Mouse (Mus musculus) hindbrain, embryonic 16.5 days (tissue): ENCODE data around the gene Unc79. TPM values are rescaled to one million over a fixed set of nuclear protein-coding genes. Genes with fewer than 3 reads are reported as not detected.

Source experiments
- ATAC-seq: fragments of 200-750 bp; cut with Nextera tagmentation; 2 replicates; pipeline ENCODE4 v1.8.0; 2017; ENCODE audit warnings: moderate TSS enrichment, moderate library complexity
- H3K27ac ChIP-seq: fragments of 300-500 bp; sonication (generic); 2 replicates; pipeline ENCODE4 v1.5.1; 2014; ENCODE audit warnings: low read depth, mild to moderate bottlenecking, control low read depth, low read length, moderate library complexity
- H3K27me3 ChIP-seq: fragments of 300-500 bp; sonication (generic); replicated peaks from 2 replicates; pipeline ENCODE4 v1.6.1; 2014; ENCODE audit warnings: low read length; ENCODE audit not compliant: control insufficient read depth, insufficient read depth
- H3K36me3 ChIP-seq: fragments of 300-500 bp; sonication (generic); 2 replicates; pipeline ENCODE4 v1.6.1; 2014; ENCODE audit warnings: mild to moderate bottlenecking, low read length, moderate library complexity, mixed read lengths; ENCODE audit not compliant: control insufficient read depth, insufficient read depth
- H3K4me1 ChIP-seq: fragments of 300-500 bp; sonication (generic); 2 replicates; pipeline ENCODE4 v1.6.1; 2014; ENCODE audit warnings: low read depth, low read length; ENCODE audit not compliant: control insufficient read depth, insufficient read depth
- H3K4me2 ChIP-seq: fragments of 300-500 bp; sonication (generic); 2 replicates; pipeline ENCODE4 v1.6.1; 2014; ENCODE audit warnings: mild to moderate bottlenecking, low read length, control low read depth, moderate library complexity
- H3K4me3 ChIP-seq: fragments of 300-500 bp; sonication (generic); 2 replicates; pipeline ENCODE4 v1.5.1; 2014; ENCODE audit warnings: mild to moderate bottlenecking, low read length, control low read depth, moderate library complexity
- H3K9ac ChIP-seq: fragments of 300-500 bp; sonication (generic); 2 replicates; pipeline ENCODE4 v1.6.1; 2014; ENCODE audit warnings: low read depth, mild to moderate bottlenecking, control low read depth, low read length, moderate library complexity
- H3K9me3 ChIP-seq: fragments of 300-500 bp; sonication (generic); 2 replicates; pipeline ENCODE4 v1.6.1; 2014; ENCODE audit warnings: mild to moderate bottlenecking, low read length, moderate library complexity; ENCODE audit not compliant: control insufficient read depth
- WGBS: fragments of 180-500 bp; shearing (Covaris S2); extraction: QIAGEN DNeasy Blood & Tissue Kit; methylation state at CpG from one replicate; pipeline ENCODE4 v1.1.7; 2014; 5-methylcytosine and 5-hydroxymethylcytosine counted together
- polyA plus RNA-seq: library from polyadenylated mRNA; unstranded; fragments of >200 nt; fragmentation: Nextera tagmentation; extraction: Ambion mirVana; gene quantifications from 2 replicates; pipeline ENCODE4 v1.2.1, GENCODE M21; 2015

Gene Unc79
- polyA plus RNA-seq, 1 experiment from 2014 or later = 6.2 TPM

DNA sequence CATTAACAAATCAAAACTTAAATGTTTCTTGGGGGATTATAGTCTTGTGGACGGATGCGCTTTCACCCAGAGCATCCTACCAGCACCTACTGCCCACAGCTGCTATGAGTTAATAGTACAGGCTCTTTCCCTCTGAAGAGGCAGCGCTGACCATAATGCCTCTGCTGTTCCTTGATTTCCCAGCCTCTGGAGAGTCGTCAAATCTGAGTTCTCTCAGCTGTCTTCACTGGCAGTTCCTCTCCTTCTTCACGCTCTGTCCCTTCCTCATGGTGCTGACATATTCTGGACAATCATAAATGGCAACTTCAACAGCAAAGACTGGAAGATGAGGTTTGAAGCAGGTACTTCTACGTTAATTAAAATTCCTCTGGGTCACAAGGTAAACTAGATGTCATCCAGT is 143.2 kb downstream of the Unc79 start:
- Histone ChIP-seq H3K4me1 (no peaks in the 10 kb centered on the region), H3K9me3 (no peaks in the 10 kb centered on the region), H3K36me3 (peaks cover 11% of the 10 kb centered on the region), H3K27me3 (no peaks in the 10 kb centered on the region), H3K4me2 (no peak overlapping the region), H3K27ac (no peak overlapping the region), H3K4me3 (no peak overlapping the region), H3K9ac (no peak overlapping the region)
- ATAC-seq = no peak
- 87% methylated on average over 6 of the region's 6 CpGs for WGBS

DNA sequence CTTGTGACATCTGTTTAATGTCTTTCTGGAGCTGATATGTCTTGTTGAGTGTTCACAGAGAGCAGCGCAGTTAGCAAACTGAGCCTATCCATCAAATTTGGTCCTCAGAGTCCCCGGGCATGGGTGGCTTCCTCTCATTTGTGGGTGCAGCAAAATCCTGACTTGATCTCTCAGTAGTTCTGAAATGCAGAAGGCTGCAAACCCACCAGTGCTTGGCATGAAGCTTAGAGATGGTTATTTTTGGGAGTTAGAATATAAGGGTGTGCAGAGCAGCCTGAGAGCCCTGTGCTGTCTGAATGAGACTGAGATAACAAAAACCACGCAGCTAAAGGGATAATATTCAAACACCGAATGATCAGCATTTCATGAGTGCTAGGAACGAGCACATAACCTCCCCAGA is 146.5 kb downstream of the Unc79 start:
- 87% methylated on average over 5 of the region's 5 CpGs for WGBS
- Histone ChIP-seq H3K4me1 (no peaks in the 10 kb centered on the region), H3K36me3 (peaks cover 9% of the 10 kb centered on the region), H3K27ac (no peak overlapping the region), H3K9ac (no peak overlapping the region), H3K9me3 (no peaks in the 10 kb centered on the region), H3K4me3 (no peak overlapping the region), H3K27me3 (no peaks in the 10 kb centered on the region), H3K4me2 (no peak overlapping the region)
- no peak for ATAC-seq

DNA sequence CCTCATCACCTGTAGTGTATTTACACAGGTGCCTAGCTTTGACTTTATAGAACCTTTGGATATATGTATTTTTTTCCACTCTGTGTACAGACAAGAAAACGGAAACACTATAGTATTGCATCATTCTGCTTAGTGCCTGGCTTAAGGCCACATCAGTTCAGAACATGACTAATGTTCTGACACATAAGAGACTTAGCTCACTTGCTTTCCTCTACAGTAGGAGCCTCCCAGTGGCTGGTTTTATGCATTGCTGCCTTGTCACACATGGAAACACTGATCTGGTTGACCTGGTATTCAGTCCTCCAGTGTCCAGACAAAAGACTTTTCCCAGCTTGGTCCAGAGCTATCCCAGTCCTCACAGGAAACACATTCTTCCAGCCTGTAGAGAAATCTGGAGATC is 150.5 kb downstream of the Unc79 start:
- no peak overlapping the region for H3K9ac ChIP-seq
- H3K4me2 ChIP-seq = no peak overlapping the region
- 78% methylated on average over 1 of the region's 1 CpGs for WGBS
- no peaks in the 10 kb centered on the region for H3K9me3 ChIP-seq
- no peaks in the 10 kb centered on the region for H3K27me3 ChIP-seq
- no peak overlapping the region for H3K4me3 ChIP-seq
- no peak for ATAC-seq
- H3K4me1 ChIP-seq = no peaks in the 10 kb centered on the region
- peaks cover 8% of the 10 kb centered on the region for H3K36me3 ChIP-seq
- no peak overlapping the region for H3K27ac ChIP-seq

DNA sequence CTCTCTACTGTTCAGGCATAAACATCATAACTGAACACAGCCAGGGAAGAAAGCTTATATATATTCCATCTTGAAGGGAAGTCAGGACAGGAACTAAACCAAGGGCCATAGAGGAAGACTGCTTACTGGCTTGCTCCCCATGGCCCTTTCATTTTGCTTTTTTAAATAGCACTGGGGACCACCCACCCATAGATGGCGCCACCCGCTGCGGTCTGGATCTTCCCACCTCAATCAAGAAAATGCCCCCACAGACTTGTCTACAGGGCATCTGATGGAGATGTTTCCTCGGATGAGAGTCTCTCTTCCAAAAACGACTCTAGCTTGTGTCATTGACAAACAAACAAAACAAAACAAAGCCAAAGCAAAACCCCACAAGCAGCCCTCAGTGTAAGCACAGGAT is 151.4 kb downstream of the Unc79 start:
- H3K27me3 ChIP-seq = no peaks in the 10 kb centered on the region
- no peak for ATAC-seq
- no peak overlapping the region for H3K27ac ChIP-seq
- no peak overlapping the region for H3K4me3 ChIP-seq
- peaks cover 9% of the 10 kb centered on the region for H3K36me3 ChIP-seq
- no peaks in the 10 kb centered on the region for H3K9me3 ChIP-seq
- WGBS = 54% methylated on average over 5 of the region's 5 CpGs
- H3K4me2 ChIP-seq = no peak overlapping the region
- no peaks in the 10 kb centered on the region for H3K4me1 ChIP-seq
- no peak overlapping the region for H3K9ac ChIP-seq

DNA sequence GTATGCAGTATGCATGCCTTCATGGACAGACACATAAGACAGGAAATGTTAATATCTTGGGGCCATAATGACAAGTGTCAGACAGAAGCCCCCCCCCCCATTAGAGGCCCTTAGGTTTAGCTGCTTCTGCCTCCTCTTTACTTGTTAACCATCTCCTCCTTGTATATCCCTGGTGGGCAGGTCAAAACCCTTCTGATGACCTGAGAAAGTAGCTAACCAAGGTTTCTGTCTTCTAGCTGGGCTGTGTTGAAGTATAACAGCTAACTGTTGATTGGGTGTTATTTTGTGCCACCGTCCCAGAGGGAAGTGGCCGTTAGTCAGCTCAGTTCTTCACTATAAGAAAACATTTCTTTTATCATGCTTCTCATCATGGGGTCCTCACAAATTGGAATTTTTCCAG is 154.4 kb downstream of the Unc79 start:
- Histone ChIP-seq H3K4me2 (no peak overlapping the region), H3K9ac (no peak overlapping the region), H3K27ac (no peak overlapping the region), H3K36me3 (peaks cover 11% of the 10 kb centered on the region), H3K4me1 (no peaks in the 10 kb centered on the region), H3K4me3 (no peak overlapping the region), H3K27me3 (no peaks in the 10 kb centered on the region), H3K9me3 (no peaks in the 10 kb centered on the region)
- WGBS = 67% methylated on average over 2 of the region's 2 CpGs
- no peak for ATAC-seq

DNA sequence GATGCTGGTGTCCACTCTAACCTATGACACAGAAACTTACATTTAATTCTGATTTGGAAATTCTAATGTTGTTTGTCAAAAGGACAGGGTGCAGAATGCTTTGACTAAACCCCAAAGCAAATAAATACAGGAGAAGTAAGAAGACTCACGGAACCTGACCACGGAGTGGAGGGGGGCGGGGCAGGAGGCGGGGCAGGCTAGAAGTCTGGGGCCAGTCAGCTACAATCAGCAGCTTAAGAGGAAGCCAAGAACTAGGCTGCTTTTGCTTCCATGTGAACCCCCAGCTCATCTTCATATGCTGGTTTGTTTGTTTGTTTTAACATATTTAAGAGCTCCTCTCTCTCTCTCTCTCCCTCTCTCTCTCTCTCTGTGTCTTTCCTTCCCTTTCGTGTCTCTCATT is 154.9 kb downstream of the Unc79 start:
- 25% methylated on average over 5 of the region's 5 CpGs for WGBS
- Histone ChIP-seq H3K4me3 (no peak overlapping the region), H3K9ac (no peak overlapping the region), H3K9me3 (no peaks in the 10 kb centered on the region), H3K27ac (no peak overlapping the region), H3K4me1 (no peaks in the 10 kb centered on the region), H3K36me3 (peaks cover 16% of the 10 kb centered on the region), H3K27me3 (no peaks in the 10 kb centered on the region), H3K4me2 (no peak overlapping the region)
- no peak for ATAC-seq

DNA sequence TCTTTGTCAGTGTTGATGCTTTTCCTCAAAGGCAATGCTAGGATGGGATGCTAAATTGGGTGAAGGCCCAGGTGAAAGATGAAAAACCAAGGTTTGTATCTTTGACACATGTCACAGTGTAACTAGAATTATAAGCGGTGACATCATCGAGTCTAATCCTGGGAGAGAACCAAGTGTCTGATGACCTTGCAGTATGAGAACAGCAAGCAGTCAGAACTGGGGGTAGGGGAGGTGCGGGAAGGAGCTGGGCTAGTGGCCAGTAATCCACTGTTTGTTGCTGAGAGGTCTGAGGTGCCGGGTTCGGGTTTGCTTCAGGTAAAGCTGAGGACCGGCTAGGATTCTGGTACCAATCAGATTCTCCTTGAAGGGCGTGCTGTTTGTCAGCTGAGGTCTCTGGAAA is 160.6 kb downstream of the Unc79 start:
- peaks cover 27% of the 10 kb centered on the region for H3K36me3 ChIP-seq
- H3K9ac ChIP-seq = no peak overlapping the region
- no peaks in the 10 kb centered on the region for H3K9me3 ChIP-seq
- no peaks in the 10 kb centered on the region for H3K27me3 ChIP-seq
- no peaks in the 10 kb centered on the region for H3K4me1 ChIP-seq
- WGBS = 89% methylated on average over 7 of the region's 7 CpGs
- H3K27ac ChIP-seq = no peak overlapping the region
- H3K4me3 ChIP-seq = no peak overlapping the region
- H3K4me2 ChIP-seq = no peak overlapping the region
- no peak for ATAC-seq

DNA sequence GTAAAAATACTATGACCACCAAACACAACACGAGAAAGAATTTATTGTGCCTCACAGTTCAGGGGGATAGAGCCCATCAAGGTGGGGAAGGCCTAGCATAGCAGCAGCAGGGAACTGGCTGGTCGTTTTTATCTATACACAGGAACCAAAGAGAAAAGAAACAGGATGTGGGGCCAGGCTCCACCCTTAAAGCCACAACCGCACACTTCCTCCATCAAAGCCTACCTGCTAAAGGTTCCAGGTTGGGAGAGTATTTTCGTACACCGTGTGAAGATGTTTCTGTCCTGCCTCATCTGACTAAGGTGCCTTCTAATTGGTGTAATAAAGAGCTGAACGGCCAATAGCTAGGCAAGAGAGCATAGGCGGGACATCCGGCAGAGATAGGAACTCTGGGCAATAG is 168.0 kb downstream of the Unc79 start:
- Histone ChIP-seq H3K4me1 (no peaks in the 10 kb centered on the region), H3K4me3 (no peak overlapping the region), H3K36me3 (peaks cover 9% of the 10 kb centered on the region), H3K27ac (no peak overlapping the region), H3K9me3 (no peaks in the 10 kb centered on the region), H3K9ac (no peak overlapping the region), H3K4me2 (no peak overlapping the region), H3K27me3 (no peaks in the 10 kb centered on the region)
- whole genome bisulfite sequencing = 90% methylated on average over 8 of the region's 8 CpGs
- no peak for ATAC-seq

DNA sequence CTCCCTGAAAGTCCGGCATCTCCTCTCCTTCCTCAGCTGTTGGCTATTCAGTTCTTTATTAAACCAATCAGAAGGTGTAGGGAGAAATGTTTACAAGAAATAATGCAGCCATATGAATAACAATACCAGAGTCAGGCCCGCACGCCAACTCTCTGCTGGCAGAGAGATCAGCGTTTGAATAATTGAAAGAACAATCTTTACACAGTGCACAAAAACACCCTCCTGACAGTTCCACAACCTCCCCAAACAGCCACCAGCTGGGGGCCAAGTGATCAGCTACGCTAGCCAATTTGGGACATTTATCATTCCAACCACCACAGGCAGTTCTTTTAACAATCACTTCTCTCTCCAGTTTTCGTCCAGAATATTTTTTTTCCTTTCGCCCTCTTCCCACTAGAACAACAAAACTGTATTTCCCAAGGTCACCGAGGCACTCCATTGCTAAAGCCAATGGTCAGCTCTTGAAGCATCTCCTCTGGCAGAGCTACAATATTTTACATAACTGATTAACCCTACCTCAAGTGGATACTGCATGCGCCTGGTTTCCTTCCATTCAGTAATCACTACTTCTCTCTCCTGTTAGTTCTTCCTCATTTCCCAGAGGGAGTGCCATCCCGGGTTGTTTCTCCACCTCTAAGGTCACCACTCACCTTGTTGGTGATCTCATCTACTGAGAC is 169.0 kb downstream of the Unc79 start:
- 50% methylated on average over 10 of the region's 10 CpGs for WGBS
- Histone ChIP-seq H3K9ac (no peak overlapping the region), H3K4me2 (no peak overlapping the region), H3K9me3 (no peaks in the 10 kb centered on the region), H3K4me1 (no peaks in the 10 kb centered on the region), H3K27ac (no peak overlapping the region), H3K36me3 (peaks cover 11% of the 10 kb centered on the region), H3K27me3 (no peaks in the 10 kb centered on the region), H3K4me3 (no peak overlapping the region)
- ATAC-seq = 0 out of 2 replicates have a peak, but pooled peaks have one; percentile 56

DNA sequence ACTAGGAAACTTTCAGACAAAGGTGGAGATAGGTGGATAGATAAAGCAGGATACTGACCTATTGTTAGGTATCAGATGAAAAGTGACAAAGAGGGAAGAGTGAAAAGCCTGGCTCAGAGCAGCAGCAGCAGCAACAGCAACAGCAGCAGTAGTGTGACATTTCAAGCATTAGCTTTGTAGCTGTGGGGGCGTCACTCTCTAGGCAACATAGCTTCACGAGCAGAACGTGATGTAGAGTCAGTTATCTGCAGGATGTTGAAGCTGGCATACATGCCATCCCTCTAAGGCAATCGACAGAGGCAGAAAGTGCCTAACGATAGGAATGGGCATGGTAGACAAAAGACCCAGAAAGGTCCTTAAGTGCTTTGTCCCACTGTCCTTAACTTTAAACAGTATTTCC is 173.3 kb downstream of the Unc79 start:
- peaks cover 5% of the 10 kb centered on the region; the same call in 1 of the 2 replicates for H3K36me3 ChIP-seq

More for the DNA sequence above, 173.3 kb downstream of the Unc79 start:
- 84% methylated on average over 5 of the region's 5 CpGs for WGBS
- Histone ChIP-seq H3K4me3 (no peak overlapping the region), H3K4me2 (no peak overlapping the region), H3K27ac (no peak overlapping the region), H3K27me3 (no peaks in the 10 kb centered on the region), H3K9me3 (no peaks in the 10 kb centered on the region), H3K4me1 (no peaks in the 10 kb centered on the region), H3K9ac (no peak overlapping the region)
- no peak for ATAC-seq
